Mouse (Mus musculus): ENCODE results near the gene Erg. TPM values are rescaled to one million over a fixed set of nuclear protein-coding genes. Genes with fewer than 3 reads are reported as not detected.

Gene Erg
- total RNA-seq, 2 experiments from 2014 or later: 5.5 to 5.6 TPM

DNA sequence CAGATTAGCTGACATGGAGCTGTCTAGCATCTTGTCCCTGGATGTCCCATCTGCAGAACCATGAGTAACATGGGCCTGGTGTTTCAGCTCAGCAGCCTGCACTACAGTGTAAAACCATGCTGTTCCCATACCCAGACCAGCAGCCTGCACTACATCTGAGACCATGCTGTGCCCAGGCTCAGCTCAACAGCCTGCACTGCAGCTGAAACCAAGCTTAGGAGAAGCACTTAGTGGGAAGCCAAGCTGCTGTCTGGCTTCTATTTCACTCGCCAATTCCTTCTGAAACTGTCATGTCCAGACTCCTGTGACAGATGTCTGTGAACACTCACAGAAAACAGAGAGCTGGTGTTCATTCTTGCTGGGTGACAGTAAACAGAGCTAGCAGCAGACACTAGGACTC lies 195.6 kb downstream of the Erg start:
- Histone ChIP-seq H3K27ac (no peak overlapping the region), H3K4me3 (no peak overlapping the region)
- no peak for TF ChIP-seq CTCF (IDR thresholded peaks at IDR 0.05)
- intact Hi-C loops (cut with DNase I): no loop called here
- no peak for DNase-seq (ENCODE audit: extremely low spot score in 1 of 2, low spot score in 2 of 2)

DNA sequence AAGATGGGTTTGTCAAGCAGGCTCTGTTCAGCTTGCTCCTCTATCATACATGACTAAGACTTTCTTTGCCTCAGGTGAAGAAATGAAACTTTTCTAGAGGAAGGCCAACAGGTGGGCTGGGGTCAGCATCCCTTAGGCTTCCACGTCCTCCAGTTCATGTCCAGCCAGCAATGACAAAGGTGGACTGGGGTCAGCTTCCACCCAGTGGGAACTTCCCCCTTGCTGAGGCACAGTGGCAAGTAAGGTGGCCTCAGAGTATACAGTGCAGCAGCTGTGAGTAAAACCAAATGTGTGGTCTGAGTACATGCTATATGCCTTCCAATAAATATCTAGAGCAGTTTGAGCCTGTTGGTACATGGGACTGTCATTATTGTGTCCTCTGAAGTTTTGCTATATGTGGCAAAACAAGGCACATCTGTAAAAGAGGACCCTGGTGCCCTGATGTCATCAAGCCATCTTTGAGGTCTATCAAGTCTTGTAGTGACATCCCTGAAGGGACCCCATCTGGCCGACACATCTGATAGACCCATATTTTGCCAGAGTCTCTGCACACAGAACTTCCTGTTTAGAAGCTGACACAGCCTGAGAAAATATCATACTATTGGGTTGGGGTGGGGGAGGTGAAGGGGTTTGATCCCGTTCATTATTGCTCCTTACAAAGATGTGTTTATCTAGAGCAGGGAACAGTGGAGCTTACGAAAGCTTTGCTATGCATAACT lies 197.4 kb downstream of the Erg start:
- intact Hi-C loops (cut with DNase I): no loop called here
- DNase-seq (ENCODE audit: extremely low spot score in 1 of 2, low spot score in 2 of 2): no peak
- no peak for TF ChIP-seq CTCF (IDR thresholded peaks at IDR 0.05)
- Histone ChIP-seq H3K27ac (no peak overlapping the region), H3K4me3 (no peak overlapping the region)

DNA sequence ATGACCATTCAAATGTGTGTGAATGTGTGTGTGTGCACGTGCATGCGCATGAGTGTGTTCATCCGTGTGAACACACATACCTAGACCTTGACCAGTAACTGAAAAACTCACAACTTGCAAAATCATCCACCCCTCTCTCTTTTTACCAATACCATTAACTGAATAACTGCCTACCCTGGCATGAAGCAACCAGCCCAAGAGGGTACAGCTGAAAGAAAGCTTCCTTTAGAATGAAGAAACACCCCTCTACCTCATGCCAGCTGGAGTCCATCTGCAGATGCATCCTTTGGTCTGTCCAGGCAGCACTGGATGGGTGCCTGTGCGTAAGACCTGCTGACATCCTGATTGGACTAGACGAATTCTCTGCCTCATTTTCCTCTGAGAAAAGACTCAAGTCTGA lies 198.1 kb downstream of the Erg start:
- Histone ChIP-seq H3K27ac (no peak overlapping the region), H3K4me3 (no peak overlapping the region)
- intact Hi-C loops (cut with DNase I): no loop called here
- no peak for TF ChIP-seq CTCF (IDR thresholded peaks at IDR 0.05)
- no peak for DNase-seq (ENCODE audit: extremely low spot score in 1 of 2, low spot score in 2 of 2)

DNA sequence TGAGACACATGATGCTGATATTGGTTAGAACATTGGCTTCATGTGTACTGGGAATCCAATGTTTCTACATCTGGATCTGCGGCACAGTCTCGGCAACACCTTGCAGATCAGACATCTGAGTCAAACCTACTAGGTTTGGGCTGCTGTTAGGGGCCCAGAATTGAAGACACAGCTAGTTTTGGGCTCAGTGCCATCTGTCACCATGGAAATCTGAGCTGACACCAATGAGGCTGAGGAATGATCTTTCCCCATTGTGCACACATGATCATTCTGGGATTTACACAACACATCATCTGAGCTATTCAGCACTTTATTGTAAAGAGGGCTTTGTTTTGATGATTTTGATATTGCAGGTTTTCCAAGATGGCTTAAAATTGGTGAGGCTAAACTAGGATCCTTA lies 199.4 kb downstream of the Erg start:
- Histone ChIP-seq H3K27ac (no peak overlapping the region), H3K4me3 (no peak overlapping the region)
- DNase-seq (ENCODE audit: extremely low spot score in 1 of 2, low spot score in 2 of 2): no peak
- TF ChIP-seq CTCF (IDR thresholded peaks at IDR 0.05): no peak
- intact Hi-C loops (cut with DNase I): no loop called here

DNA sequence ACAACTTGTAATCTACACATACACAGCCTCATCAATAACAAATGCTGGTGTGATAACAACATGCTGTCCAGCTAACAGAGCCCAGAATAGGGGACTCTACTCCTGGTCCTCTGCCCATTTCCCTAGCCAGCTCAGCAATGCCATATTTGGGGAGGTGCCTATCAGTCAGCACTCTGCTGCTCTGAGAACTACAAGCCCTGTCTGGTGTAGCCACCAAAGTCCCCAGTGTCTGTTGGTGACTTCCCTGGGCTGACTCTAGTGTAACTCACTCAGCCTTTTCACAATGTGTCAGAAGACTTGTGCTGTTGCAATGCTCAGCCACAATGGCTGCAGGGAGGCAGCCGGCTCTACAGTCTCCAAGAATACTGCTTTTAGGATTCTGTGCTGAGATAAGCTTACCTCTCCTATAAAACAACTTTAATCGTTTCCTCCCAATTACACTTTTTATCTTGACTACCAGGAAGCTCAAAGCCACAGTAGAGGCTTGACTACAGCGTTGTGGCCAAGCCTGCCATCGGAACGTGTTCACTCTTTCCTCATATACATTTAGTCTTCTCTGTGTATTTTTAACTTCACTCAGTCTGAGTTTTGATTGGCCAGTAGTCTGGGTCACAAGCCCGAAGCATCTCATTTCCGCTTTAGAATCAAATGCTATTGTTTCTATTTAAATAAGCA lies 201.0 kb downstream of the Erg start:
- intact Hi-C loops (cut with DNase I): no loop called here
- no peak for DNase-seq (ENCODE audit: extremely low spot score in 1 of 2, low spot score in 2 of 2)
- TF ChIP-seq CTCF (IDR thresholded peaks at IDR 0.05): no peak
- Histone ChIP-seq H3K4me3 (no peak overlapping the region), H3K27ac (no peak overlapping the region)

DNA sequence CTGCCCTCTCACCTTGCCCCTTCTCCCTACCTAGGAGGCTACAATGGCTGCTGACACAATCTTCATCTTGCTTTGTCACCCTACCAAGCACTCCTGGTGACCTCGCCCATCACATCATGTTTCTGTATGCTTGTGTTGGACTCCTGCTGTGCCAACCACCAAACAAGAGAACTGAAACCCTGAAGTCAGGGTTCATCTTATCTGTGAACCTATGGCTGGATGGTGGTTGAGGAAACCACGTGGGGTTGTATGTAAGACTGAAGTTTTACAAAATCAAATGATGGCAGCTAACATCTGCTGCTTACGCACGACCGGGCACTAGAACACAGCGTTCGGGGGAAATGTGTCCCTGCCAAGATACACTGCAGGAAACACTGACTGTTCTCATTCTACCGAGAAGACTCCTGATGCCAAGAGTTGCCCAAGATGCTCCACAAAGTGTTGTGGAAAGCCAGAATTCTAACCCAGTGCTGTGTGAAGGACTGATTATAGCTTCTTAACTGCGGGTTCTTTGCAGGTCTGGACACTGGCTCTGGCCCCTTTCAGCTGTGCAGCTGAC lies 201.7 kb downstream of the Erg start:
- Histone ChIP-seq H3K4me3 (no peak overlapping the region), H3K27ac (no peak overlapping the region)
- no peak for DNase-seq (ENCODE audit: extremely low spot score in 1 of 2, low spot score in 2 of 2)
- TF ChIP-seq CTCF (IDR thresholded peaks at IDR 0.05): no peak
- intact Hi-C loops (cut with DNase I): no loop called here

DNA sequence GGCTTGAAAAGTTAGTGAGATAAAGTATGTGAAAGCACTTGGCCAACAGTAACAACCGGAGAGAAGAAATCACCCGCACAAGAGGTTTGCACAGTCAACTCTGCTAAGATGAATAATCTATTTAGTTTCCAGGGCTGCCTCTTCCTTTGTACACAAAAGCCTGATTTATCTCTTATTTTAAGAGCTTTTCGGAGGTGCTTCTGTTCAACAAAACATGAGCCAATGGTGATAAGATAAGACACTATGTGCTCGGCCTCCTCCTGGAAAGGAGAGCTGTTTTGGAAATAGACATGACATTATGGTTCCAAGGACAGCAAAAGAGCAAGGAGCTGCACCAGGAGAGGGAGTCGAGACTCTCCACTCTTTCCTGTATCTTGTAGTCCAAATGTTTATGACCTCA lies 204.1 kb downstream of the Erg start:
- DNase-seq (ENCODE audit: extremely low spot score in 1 of 2, low spot score in 2 of 2): no peak
- intact Hi-C loops (cut with DNase I): no loop called here
- H3K4me3 ChIP-seq: no peak overlapping the region
- H3K27ac ChIP-seq: no peak overlapping the region
- TF ChIP-seq CTCF (IDR thresholded peaks at IDR 0.05): no peak

DNA sequence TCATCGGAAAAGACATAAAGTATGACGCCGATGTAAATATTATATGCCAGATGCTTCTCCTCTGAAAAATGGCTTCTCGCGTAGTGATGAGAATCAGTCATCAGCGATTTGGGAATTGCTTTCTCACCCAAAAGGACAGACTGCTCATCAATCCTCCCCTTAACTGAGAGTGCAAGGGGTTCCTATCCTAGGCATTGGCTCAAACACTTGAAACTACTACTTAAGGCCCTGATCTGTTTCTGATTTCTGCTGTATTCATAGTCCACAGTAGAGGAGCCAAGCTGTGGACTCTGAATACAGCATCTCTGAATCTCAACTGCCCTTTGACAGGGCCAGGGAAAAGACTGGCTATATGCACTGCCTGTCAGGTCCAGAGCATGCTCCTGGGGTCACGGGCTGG lies 209.6 kb downstream of the Erg start:
- H3K4me3 ChIP-seq: no peak overlapping the region
- intact Hi-C loops (cut with DNase I): no loop called here
- no peak for DNase-seq (ENCODE audit: extremely low spot score in 1 of 2, low spot score in 2 of 2)
- no peak overlapping the region for H3K27ac ChIP-seq
- no peak for TF ChIP-seq CTCF (IDR thresholded peaks at IDR 0.05)

DNA sequence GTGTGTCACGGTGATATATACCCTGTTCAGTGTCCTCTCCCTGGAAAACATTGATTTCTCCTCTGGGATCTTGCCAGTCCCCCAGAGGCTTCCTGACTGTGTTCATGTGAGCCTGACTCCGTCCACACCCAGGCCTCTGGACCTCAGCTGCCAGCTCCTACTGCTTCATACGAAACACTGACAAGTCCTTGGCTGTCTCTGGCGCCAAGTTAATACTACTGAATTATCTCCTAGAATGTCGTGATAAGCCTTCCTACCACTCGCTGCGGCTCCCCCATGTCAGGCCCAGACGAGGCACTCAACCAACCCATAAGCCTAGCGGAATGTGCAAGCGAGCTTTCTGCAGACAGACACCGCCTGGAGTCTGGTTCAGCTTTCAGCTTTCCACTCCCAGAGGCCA lies 210.0 kb downstream of the Erg start:
- no peak for DNase-seq (ENCODE audit: extremely low spot score in 1 of 2, low spot score in 2 of 2)
- Histone ChIP-seq H3K27ac (no peak overlapping the region), H3K4me3 (no peak overlapping the region)
- intact Hi-C loops (cut with DNase I): no loop called here
- no peak for TF ChIP-seq CTCF (IDR thresholded peaks at IDR 0.05)

DNA sequence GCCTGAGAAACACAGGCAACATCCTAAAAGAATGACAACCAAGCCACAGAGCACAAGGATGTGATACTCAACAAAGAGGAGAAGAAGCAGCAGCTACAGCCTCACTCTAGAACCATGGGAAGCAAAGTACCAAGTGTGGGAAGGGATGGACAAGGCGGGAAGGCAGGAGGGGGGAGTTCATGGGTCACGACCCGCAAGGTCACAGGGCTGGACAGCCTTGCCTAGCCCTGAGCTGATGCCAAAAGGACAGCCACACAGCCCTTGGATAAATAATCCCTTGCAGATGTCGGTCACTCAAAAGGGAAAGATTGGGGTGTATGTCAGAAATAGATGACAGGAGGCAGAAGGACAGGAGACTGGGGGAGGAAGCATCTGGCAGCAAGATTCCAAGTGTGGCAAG lies 211.7 kb downstream of the Erg start:
- intact Hi-C loops (cut with DNase I): no loop called here
- Histone ChIP-seq H3K4me3 (no peak overlapping the region), H3K27ac (no peak overlapping the region)
- TF ChIP-seq CTCF (IDR thresholded peaks at IDR 0.05): no peak
- DNase-seq (ENCODE audit: extremely low spot score in 1 of 2, low spot score in 2 of 2): no peak

DNA sequence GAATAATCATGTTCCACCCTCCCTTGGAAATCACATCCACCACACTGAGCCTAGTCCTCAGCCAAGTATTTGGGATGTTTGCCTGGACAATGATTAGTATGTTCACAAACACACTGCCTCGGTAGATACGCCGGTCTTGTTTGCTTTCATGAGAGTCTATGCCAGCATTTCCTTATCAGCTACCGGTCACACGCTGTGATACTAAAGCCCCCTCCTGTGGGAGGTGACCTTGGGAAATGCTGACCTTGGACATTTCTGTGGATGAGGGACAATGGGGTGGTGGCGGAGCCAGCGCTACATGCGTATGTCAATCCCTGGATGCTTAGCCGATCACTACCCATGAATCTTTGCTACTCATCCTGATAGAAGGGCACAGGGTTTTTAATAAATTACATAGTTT lies 213.4 kb downstream of the Erg start:
- intact Hi-C loops (cut with DNase I): no loop called here
- TF ChIP-seq CTCF (IDR thresholded peaks at IDR 0.05): no peak
- Histone ChIP-seq H3K4me3 (no peak overlapping the region), H3K27ac (no peak overlapping the region)
- no peak for DNase-seq (ENCODE audit: extremely low spot score in 1 of 2, low spot score in 2 of 2)

DNA sequence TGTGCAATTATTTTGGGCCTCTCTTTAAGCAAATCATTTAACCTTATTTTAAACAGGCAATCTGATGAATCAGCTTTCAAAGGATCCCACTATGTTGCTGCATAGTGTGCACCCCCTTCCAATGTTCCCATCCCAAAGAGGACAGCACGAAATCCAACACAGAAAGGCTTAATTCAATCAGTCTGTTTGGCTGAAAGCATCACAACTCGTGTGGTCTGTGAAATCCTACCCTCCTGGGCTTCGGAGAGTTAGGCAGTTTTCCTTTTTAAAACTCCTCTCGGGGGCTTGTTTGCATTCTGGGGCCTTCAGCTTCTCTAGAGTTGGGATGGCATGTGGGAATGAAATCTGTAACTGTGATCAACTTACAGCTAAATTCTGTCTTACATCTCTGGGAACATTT lies 214.7 kb downstream of the Erg start:
- TF ChIP-seq CTCF (IDR thresholded peaks at IDR 0.05): no peak
- Histone ChIP-seq H3K27ac (no peak overlapping the region), H3K4me3 (no peak overlapping the region)
- intact Hi-C loops (cut with DNase I): no loop called here
- no peak for DNase-seq (ENCODE audit: extremely low spot score in 1 of 2, low spot score in 2 of 2)
